Mouse (Mus musculus): ENCODE results near the gene Gse1. TPM values are rescaled to one million over a fixed set of nuclear protein-coding genes. Genes with fewer than 3 reads are reported as not detected.

Gse1 gene
- polyA plus RNA-seq, 1 experiment from 2014 or later = 6.9 TPM

- peak overlapping the region; percentile 92 for H3K4me2 ChIP-seq (ENCODE audit: low read depth, low read length)
- H3K4me3 ChIP-seq (replicated peaks; ENCODE audit: low read length) = peak overlapping the region; percentile 63
- H3K9ac ChIP-seq (ENCODE audit: low read length) = peak overlapping the region; percentile 78
- H3K4me1 ChIP-seq (ENCODE audit: control insufficient read depth, insufficient read depth, low read length) = peaks cover 69% of the 10 kb centered on the region
- no peaks in the 10 kb centered on the region for H3K9me3 ChIP-seq (replicated peaks; ENCODE audit: control insufficient read depth, low read length)
- WGBS = 34% methylated on average over 18 of the region's 18 CpGs
- no peak overlapping the region for H3K27ac ChIP-seq (ENCODE audit: low read length)
- no peaks in the 10 kb centered on the region for H3K27me3 ChIP-seq (ENCODE audit: control insufficient read depth, insufficient read depth, low read length)
- ATAC-seq (ENCODE audit: insufficient read depth, low FRiP score) = no peak
- no peaks in the 10 kb centered on the region for H3K36me3 ChIP-seq (ENCODE audit: control insufficient read depth, insufficient read depth, low read length)
Measured at GRCm38 (mm10) chr8:120230715-120231614, 2.7 kb downstream of the Gse1 start.

GRCm38 (mm10) chr8:120231870-120232269 is 3.6 kb downstream of the Gse1 start:
- Histone ChIP-seq H3K4me1 (ENCODE audit: control insufficient read depth, insufficient read depth, low read length) (peaks cover 65% of the 10 kb centered on the region), H3K9me3 (replicated peaks; ENCODE audit: control insufficient read depth, low read length) (no peaks in the 10 kb centered on the region), H3K4me2 (ENCODE audit: low read depth, low read length) (peak overlapping the region; percentile 92), H3K9ac (ENCODE audit: low read length) (peak overlapping the region; percentile 78; the same call in 1 of the 2 replicates), H3K36me3 (ENCODE audit: control insufficient read depth, insufficient read depth, low read length) (no peaks in the 10 kb centered on the region), H3K4me3 (replicated peaks; ENCODE audit: low read length) (peak overlapping the region; percentile 63), H3K27ac (ENCODE audit: low read length) (no peak overlapping the region), H3K27me3 (ENCODE audit: control insufficient read depth, insufficient read depth, low read length) (no peaks in the 10 kb centered on the region)
- 72% methylated on average over 3 of the region's 3 CpGs for WGBS
- ATAC-seq (ENCODE audit: insufficient read depth, low FRiP score) = no peak

DNA sequence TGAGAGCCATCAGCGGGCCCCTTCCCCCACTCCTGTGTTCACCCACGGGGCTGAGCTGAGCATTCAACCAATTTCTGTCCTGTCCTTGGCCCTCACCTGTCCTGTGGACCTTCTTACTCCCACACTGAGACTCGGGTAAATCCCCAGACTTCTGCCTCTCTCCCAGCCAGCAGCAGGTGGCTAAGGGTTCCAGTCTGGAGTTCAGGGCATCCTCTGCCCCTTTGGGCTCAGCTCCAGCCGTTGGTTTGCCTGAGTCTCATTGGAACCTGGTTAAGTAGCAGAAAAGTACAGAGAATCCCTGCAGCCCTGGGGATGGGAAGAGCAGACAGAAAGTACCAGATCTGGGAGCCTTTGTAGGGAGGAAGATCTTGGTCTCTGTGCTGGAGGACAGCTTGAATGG is 4.1 kb downstream of the Gse1 start:
- peaks cover 60% of the 10 kb centered on the region for H3K4me1 ChIP-seq (ENCODE audit: control insufficient read depth, insufficient read depth, low read length)
- no peak overlapping the region for H3K27ac ChIP-seq (ENCODE audit: low read length)
- H3K4me2 ChIP-seq (ENCODE audit: low read depth, low read length) = peak overlapping the region; percentile 92
- no peaks in the 10 kb centered on the region for H3K9me3 ChIP-seq (replicated peaks; ENCODE audit: control insufficient read depth, low read length)
- ATAC-seq (ENCODE audit: insufficient read depth, low FRiP score) = no peak
- no peaks in the 10 kb centered on the region for H3K36me3 ChIP-seq (ENCODE audit: control insufficient read depth, insufficient read depth, low read length)
- H3K9ac ChIP-seq (ENCODE audit: low read length) = peak overlapping the region; percentile 55
- H3K27me3 ChIP-seq (ENCODE audit: control insufficient read depth, insufficient read depth, low read length) = no peaks in the 10 kb centered on the region
- WGBS = 38% methylated on average over 4 of the region's 4 CpGs
- peak overlapping the region; percentile 63 for H3K4me3 ChIP-seq (replicated peaks; ENCODE audit: low read length)

- no peaks in the 10 kb centered on the region for H3K9me3 ChIP-seq (replicated peaks; ENCODE audit: control insufficient read depth, low read length)
- H3K4me2 ChIP-seq (ENCODE audit: low read depth, low read length) = peak overlapping the region; percentile 92
- H3K36me3 ChIP-seq (ENCODE audit: control insufficient read depth, insufficient read depth, low read length) = no peaks in the 10 kb centered on the region
- H3K4me1 ChIP-seq (ENCODE audit: control insufficient read depth, insufficient read depth, low read length) = peaks cover 55% of the 10 kb centered on the region
- ATAC-seq (ENCODE audit: insufficient read depth, low FRiP score) = no peak
- no peaks in the 10 kb centered on the region for H3K27me3 ChIP-seq (ENCODE audit: control insufficient read depth, insufficient read depth, low read length)
- 23% methylated on average over 13 of the region's 13 CpGs for WGBS
- peak overlapping the region; percentile 55 for H3K9ac ChIP-seq (ENCODE audit: low read length)
- H3K27ac ChIP-seq (ENCODE audit: low read length) = no peak overlapping the region
- peak overlapping the region; percentile 63 for H3K4me3 ChIP-seq (replicated peaks; ENCODE audit: low read length)
Measured at GRCm38 (mm10) chr8:120232913-120233312, 4.7 kb downstream of the Gse1 start.

GRCm38 (mm10) chr8:120234457-120234856 is 6.2 kb downstream of the Gse1 start:
- Histone ChIP-seq H3K9me3 (replicated peaks; ENCODE audit: control insufficient read depth, low read length) (no peaks in the 10 kb centered on the region), H3K4me2 (ENCODE audit: low read depth, low read length) (0 out of 2 replicates have a peak overlapping the region, but pooled peaks have one; percentile 9), H3K27me3 (ENCODE audit: control insufficient read depth, insufficient read depth, low read length) (no peaks in the 10 kb centered on the region), H3K4me1 (ENCODE audit: control insufficient read depth, insufficient read depth, low read length) (peaks cover 50% of the 10 kb centered on the region), H3K9ac (ENCODE audit: low read length) (0 out of 2 replicates have a peak overlapping the region, but pooled peaks have one; percentile 50), H3K4me3 (replicated peaks; ENCODE audit: low read length) (no peak overlapping the region), H3K27ac (ENCODE audit: low read length) (peak overlapping the region; percentile 40; the same call in 1 of the 2 replicates), H3K36me3 (ENCODE audit: control insufficient read depth, insufficient read depth, low read length) (no peaks in the 10 kb centered on the region)
- 58% methylated on average over 12 of the region's 12 CpGs for WGBS
- ATAC-seq (ENCODE audit: insufficient read depth, low FRiP score) = no peak

GRCm38 (mm10) chr8:120234866-120235265 is 6.6 kb downstream of the Gse1 start:
- Histone ChIP-seq H3K27ac (ENCODE audit: low read length) (peak overlapping the region; percentile 40; the same call in 1 of the 2 replicates), H3K4me2 (ENCODE audit: low read depth, low read length) (0 out of 2 replicates have a peak overlapping the region, but pooled peaks have one; percentile 9), H3K4me1 (ENCODE audit: control insufficient read depth, insufficient read depth, low read length) (peaks cover 46% of the 10 kb centered on the region), H3K9ac (ENCODE audit: low read length) (0 out of 2 replicates have a peak overlapping the region, but pooled peaks have one; percentile 50), H3K9me3 (replicated peaks; ENCODE audit: control insufficient read depth, low read length) (no peaks in the 10 kb centered on the region), H3K36me3 (ENCODE audit: control insufficient read depth, insufficient read depth, low read length) (no peaks in the 10 kb centered on the region), H3K27me3 (ENCODE audit: control insufficient read depth, insufficient read depth, low read length) (no peaks in the 10 kb centered on the region), H3K4me3 (replicated peaks; ENCODE audit: low read length) (no peak overlapping the region)
- no peak for ATAC-seq (ENCODE audit: insufficient read depth, low FRiP score)
- WGBS = 53% methylated on average over 8 of the region's 8 CpGs

DNA sequence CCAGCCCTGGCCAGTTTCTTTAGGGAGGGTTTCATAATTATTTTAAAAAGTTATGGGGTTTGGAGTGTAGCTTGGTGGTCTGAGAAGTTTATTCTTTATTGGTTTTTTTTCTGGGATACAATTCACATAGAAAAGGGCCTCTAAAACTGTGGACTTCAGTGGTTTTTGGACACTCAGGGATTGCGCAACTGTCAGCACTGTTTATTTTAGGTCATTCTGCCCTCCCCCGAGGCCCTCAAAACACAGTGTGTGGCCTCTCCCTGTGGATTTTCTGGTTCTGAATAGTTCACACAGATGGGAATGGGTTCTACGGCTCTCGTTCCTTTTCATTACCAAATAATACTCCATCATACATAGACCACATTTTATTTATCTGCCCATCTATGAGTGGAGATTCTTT is 15.0 kb downstream of the Gse1 start:
- H3K4me2 ChIP-seq (ENCODE audit: low read depth, low read length) = no peak overlapping the region
- H3K9ac ChIP-seq (ENCODE audit: low read length) = no peak overlapping the region
- no peak overlapping the region for H3K4me3 ChIP-seq (replicated peaks; ENCODE audit: low read length)
- no peak overlapping the region for H3K27ac ChIP-seq (ENCODE audit: low read length)
- no peaks in the 10 kb centered on the region for H3K27me3 ChIP-seq (ENCODE audit: control insufficient read depth, insufficient read depth, low read length)
- H3K4me1 ChIP-seq (ENCODE audit: control insufficient read depth, insufficient read depth, low read length) = no peaks in the 10 kb centered on the region; the same call in 1 of the 2 replicates
- 65% methylated on average over 4 of the region's 4 CpGs for WGBS
- H3K9me3 ChIP-seq (replicated peaks; ENCODE audit: control insufficient read depth, low read length) = no peaks in the 10 kb centered on the region; the same call in 1 of the 2 replicates
- H3K36me3 ChIP-seq (ENCODE audit: control insufficient read depth, insufficient read depth, low read length) = no peaks in the 10 kb centered on the region; the same call in 1 of the 2 replicates
- no peak for ATAC-seq (ENCODE audit: insufficient read depth, low FRiP score)

GRCm38 (mm10) chr8:120243916-120244451 is 15.7 kb downstream of the Gse1 start:
- 82% methylated on average over 5 of the region's 5 CpGs for WGBS

DNA sequence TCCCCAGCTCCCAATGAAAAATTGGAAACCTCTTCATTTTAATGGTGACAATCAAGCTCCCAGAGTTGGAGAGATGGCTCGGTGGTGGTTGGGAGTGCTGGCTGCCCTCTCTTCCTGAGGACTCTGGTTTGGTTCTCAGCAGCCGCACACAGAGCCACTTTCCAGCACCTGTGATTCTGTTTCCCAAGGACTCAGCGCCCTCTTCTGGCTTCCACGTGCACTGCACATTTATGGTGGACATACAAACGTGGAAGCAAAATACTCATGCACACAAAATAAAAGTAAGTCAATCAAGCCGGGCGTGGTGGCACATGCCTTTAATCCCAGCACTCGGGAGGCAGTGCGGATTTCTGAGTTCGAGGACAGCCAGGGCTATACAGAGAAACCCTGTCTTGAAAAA is 16.3 kb downstream of the Gse1 start:
- Histone ChIP-seq H3K9ac (ENCODE audit: low read length) (no peak overlapping the region), H3K4me1 (ENCODE audit: control insufficient read depth, insufficient read depth, low read length) (peaks cover 2% of the 10 kb centered on the region), H3K27ac (ENCODE audit: low read length) (no peak overlapping the region), H3K27me3 (ENCODE audit: control insufficient read depth, insufficient read depth, low read length) (no peaks in the 10 kb centered on the region), H3K36me3 (ENCODE audit: control insufficient read depth, insufficient read depth, low read length) (no peaks in the 10 kb centered on the region; the same call in 1 of the 2 replicates), H3K4me3 (replicated peaks; ENCODE audit: low read length) (no peak overlapping the region), H3K9me3 (replicated peaks; ENCODE audit: control insufficient read depth, low read length) (no peaks in the 10 kb centered on the region; the same call in 1 of the 2 replicates), H3K4me2 (ENCODE audit: low read depth, low read length) (no peak overlapping the region)
- 89% methylated on average over 10 of the region's 10 CpGs for WGBS
- ATAC-seq (ENCODE audit: insufficient read depth, low FRiP score) = no peak

More at GRCm38 (mm10) chr8:120243916-120244451, 15.7 kb downstream of the Gse1 start:
- H3K27ac ChIP-seq (ENCODE audit: low read length) = no peak overlapping the region
- H3K36me3 ChIP-seq (ENCODE audit: control insufficient read depth, insufficient read depth, low read length) = no peaks in the 10 kb centered on the region; the same call in 1 of the 2 replicates
- ATAC-seq (ENCODE audit: insufficient read depth, low FRiP score) = no peak
- H3K9me3 ChIP-seq (replicated peaks; ENCODE audit: control insufficient read depth, low read length) = no peaks in the 10 kb centered on the region; the same call in 1 of the 2 replicates
- H3K4me2 ChIP-seq (ENCODE audit: low read depth, low read length) = no peak overlapping the region
- no peak overlapping the region for H3K4me3 ChIP-seq (replicated peaks; ENCODE audit: low read length)
- no peaks in the 10 kb centered on the region for H3K27me3 ChIP-seq (ENCODE audit: control insufficient read depth, insufficient read depth, low read length)
- H3K4me1 ChIP-seq (ENCODE audit: control insufficient read depth, insufficient read depth, low read length) = no peaks in the 10 kb centered on the region; the same call in 1 of the 2 replicates
- H3K9ac ChIP-seq (ENCODE audit: low read length) = no peak overlapping the region

Measured in stomach, embryonic 16.5 days (tissue).